Mouse (Mus musculus): ENCODE measurements at regions not wholly inside any gene's neighbourhood (a gene's known extent, or its start where the extent isn't known, plus 50 kb on each side); places are given as distances from the start of the nearest gene placed in this dataset.
"Not testable (repeated sequence)": the region's sequence is repeated elsewhere in the genome, so short reads cannot be mapped to it uniquely, and the experiment has no call there.

DNA sequence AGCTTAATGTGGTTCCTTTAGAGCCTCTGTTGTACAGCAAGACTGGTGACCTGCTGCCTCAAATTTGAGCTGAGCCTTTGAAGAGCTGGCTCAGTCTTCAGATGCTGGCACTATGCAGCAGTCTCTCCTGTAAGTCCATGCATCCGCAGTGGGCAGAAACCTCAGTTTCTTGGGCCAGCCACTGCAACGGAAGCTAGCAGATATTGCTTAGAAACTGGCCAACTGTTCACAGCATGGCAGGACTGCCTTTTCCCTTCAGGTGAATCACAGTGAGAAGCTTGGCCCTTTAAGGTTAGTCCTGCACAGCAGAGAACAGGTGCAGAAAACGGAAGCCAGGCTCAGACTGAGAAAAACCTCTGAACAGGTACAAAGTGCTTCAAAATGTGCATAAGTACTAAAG is 1976.8 kb upstream of the G6pd2 start:
- Histone ChIP-seq H3K4me2 (ENCODE audit: low read length) (no peak overlapping the region), H3K36me3 (ENCODE audit: control insufficient read depth, insufficient read depth, low read length) (no peaks in the 10 kb centered on the region), H3K9ac (replicated peaks; ENCODE audit: low read length) (no peak overlapping the region), H3K4me3 (replicated peaks; ENCODE audit: low read depth, low read length) (no peak overlapping the region), H3K4me1 (ENCODE audit: control insufficient read depth, insufficient read depth, low read length) (no peaks in the 10 kb centered on the region), H3K27me3 (ENCODE audit: control insufficient read depth, insufficient read depth, low read length) (no peaks in the 10 kb centered on the region), H3K27ac (replicated peaks; ENCODE audit: low read depth, low read length) (no peak overlapping the region), H3K9me3 (ENCODE audit: control insufficient read depth, low read length) (no peaks in the 10 kb centered on the region)
- ATAC-seq (ENCODE audit: low FRiP score, low TSS enrichment): no peak
- no peak for DNase-seq
- WGBS: 89% methylated on average over 3 of the region's 3 CpGs

DNA sequence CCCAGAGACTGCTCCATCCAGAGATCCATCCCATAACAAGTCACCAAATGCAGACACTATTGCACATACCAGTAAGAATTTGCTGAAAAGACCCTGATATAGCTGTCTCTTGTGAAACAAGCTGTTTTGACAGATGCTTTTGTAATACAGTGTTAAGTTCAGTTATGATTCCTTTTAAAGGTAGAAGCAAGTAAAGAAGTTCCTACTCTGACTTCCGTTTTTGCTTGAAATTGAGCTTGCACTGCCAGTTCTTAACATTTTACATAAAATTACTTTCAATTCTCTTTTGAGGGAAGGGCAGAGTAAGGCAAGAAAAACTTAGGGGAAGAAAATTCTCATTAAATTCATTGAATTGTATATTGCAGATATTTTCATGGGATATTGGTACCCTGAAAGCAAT is 1962.9 kb upstream of the G6pd2 start:
- no peaks in the 10 kb centered on the region for H3K36me3 ChIP-seq (ENCODE audit: control insufficient read depth, insufficient read depth, low read length)
- no peaks in the 10 kb centered on the region for H3K4me1 ChIP-seq (ENCODE audit: control insufficient read depth, insufficient read depth, low read length)
- H3K9ac ChIP-seq (replicated peaks; ENCODE audit: low read length): no peak overlapping the region
- no peak for ATAC-seq (ENCODE audit: low FRiP score, low TSS enrichment)
- no peak overlapping the region for H3K27ac ChIP-seq (replicated peaks; ENCODE audit: low read depth, low read length)
- H3K4me2 ChIP-seq (ENCODE audit: low read length): no peak overlapping the region
- H3K4me3 ChIP-seq (replicated peaks; ENCODE audit: low read depth, low read length): no peak overlapping the region
- WGBS: 73% methylated on average over 1 of the region's 1 CpGs
- H3K27me3 ChIP-seq (ENCODE audit: control insufficient read depth, insufficient read depth, low read length): no peaks in the 10 kb centered on the region
- DNase-seq: no peak
- H3K9me3 ChIP-seq (ENCODE audit: control insufficient read depth, low read length): no peaks in the 10 kb centered on the region

DNA sequence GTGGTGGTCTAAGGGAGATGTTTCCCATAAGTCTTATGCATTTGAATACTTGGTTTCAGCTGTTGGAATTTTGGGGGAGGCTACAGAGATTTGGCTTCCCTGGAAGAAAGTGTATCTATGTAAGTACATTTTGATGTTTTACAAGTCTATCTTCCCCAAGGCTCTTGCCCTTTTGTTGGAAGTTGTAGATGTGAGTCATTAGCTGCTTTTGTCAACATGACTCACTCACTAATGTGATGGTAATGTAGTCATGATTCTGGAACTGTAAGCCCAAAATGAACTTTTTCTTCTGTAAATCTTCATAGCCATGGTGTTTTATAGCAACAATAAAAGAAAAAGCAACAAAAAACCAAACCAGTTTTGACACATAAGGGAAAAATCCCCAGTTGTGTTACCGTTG is 1961.0 kb upstream of the G6pd2 start:
- ATAC-seq (ENCODE audit: low FRiP score, low TSS enrichment) (no peak), DNase-seq (no peak)
- H3K4me3 ChIP-seq (replicated peaks; ENCODE audit: low read depth, low read length): no peak overlapping the region
- no peaks in the 10 kb centered on the region for H3K4me1 ChIP-seq (ENCODE audit: control insufficient read depth, insufficient read depth, low read length)
- H3K9me3 ChIP-seq (ENCODE audit: control insufficient read depth, low read length): no peaks in the 10 kb centered on the region
- WGBS: 95% methylated on average over 1 of the region's 1 CpGs
- no peak overlapping the region for H3K4me2 ChIP-seq (ENCODE audit: low read length)
- no peaks in the 10 kb centered on the region for H3K36me3 ChIP-seq (ENCODE audit: control insufficient read depth, insufficient read depth, low read length)
- H3K27me3 ChIP-seq (ENCODE audit: control insufficient read depth, insufficient read depth, low read length): no peaks in the 10 kb centered on the region
- no peak overlapping the region for H3K9ac ChIP-seq (replicated peaks; ENCODE audit: low read length)
- no peak overlapping the region for H3K27ac ChIP-seq (replicated peaks; ENCODE audit: low read depth, low read length)

DNA sequence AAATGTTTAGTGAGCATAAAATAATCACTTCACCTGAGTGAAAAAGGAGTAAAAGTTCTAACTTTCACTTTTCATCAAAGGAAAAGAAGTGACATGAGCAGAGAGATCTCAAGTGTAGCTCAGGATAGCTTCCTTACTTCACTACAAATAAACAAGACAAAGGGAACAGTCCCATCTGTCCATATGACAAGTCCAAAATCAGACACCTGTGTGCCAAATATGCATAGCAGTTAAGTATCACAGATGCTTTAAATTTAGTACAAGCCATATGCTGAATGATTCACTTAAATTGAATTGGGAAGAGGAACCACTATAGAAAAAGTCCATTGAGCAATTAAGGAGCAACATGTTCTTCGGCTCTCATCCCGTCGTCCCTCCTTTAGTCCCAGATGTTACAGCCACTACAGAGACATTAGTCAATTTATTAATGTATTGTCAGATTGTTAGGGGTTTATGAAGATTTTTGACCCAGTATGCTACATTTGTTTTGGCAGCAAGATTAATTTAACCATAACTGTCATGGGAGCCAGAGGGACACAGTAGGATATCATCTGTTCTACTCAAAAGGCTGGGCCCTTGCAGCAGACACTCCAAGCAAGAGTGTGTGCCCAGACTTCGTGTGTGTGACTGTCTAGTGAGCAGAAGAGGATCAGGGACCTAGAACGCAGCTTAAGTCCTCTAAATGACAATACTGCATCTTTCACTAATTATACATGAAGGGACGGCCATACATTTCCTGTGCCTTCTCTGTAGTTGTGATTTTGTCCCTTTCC is 1914.5 kb upstream of the G6pd2 start:
- H3K4me3 ChIP-seq (replicated peaks; ENCODE audit: low read depth, low read length): no peak overlapping the region
- H3K9me3 ChIP-seq (ENCODE audit: control insufficient read depth, low read length): no peaks in the 10 kb centered on the region
- H3K27me3 ChIP-seq (ENCODE audit: control insufficient read depth, insufficient read depth, low read length): no peaks in the 10 kb centered on the region
- DNase-seq (no peak), ATAC-seq (ENCODE audit: low FRiP score, low TSS enrichment) (no peak)
- H3K4me1 ChIP-seq (ENCODE audit: control insufficient read depth, insufficient read depth, low read length): no peaks in the 10 kb centered on the region
- 88% methylated on average over 6 of the region's 6 CpGs for WGBS
- H3K4me2 ChIP-seq (ENCODE audit: low read length): no peak overlapping the region
- H3K9ac ChIP-seq (replicated peaks; ENCODE audit: low read length): no peak overlapping the region
- H3K27ac ChIP-seq (replicated peaks; ENCODE audit: low read depth, low read length): no peak overlapping the region
- no peaks in the 10 kb centered on the region for H3K36me3 ChIP-seq (ENCODE audit: control insufficient read depth, insufficient read depth, low read length)

- H3K9me3 ChIP-seq (ENCODE audit: control insufficient read depth, low read length): no peaks in the 10 kb centered on the region
- H3K9ac ChIP-seq (replicated peaks; ENCODE audit: low read length): no peak overlapping the region
- no peak for DNase-seq
- H3K27ac ChIP-seq (replicated peaks; ENCODE audit: low read depth, low read length): no peak overlapping the region
- no peak overlapping the region for H3K4me2 ChIP-seq (ENCODE audit: low read length)
- no peaks in the 10 kb centered on the region for H3K27me3 ChIP-seq (ENCODE audit: control insufficient read depth, insufficient read depth, low read length)
- no peaks in the 10 kb centered on the region for H3K36me3 ChIP-seq (ENCODE audit: control insufficient read depth, insufficient read depth, low read length)
- no peak for ATAC-seq (ENCODE audit: low FRiP score, low TSS enrichment)
- no peaks in the 10 kb centered on the region for H3K4me1 ChIP-seq (ENCODE audit: control insufficient read depth, insufficient read depth, low read length)
- 73% methylated on average over 4 of the region's 4 CpGs for WGBS
- H3K4me3 ChIP-seq (replicated peaks; ENCODE audit: low read depth, low read length): no peak overlapping the region
Observed at GRCm38 (mm10) chr5:59921910-59922309, 1886.7 kb upstream of the G6pd2 start.

GRCm38 (mm10) chr5:59940861-59941260 is 1867.8 kb upstream of the G6pd2 start:
- DNase-seq (no peak), ATAC-seq (ENCODE audit: low FRiP score, low TSS enrichment) (no peak)
- Histone ChIP-seq H3K4me2 (ENCODE audit: low read length) (no peak overlapping the region), H3K9me3 (ENCODE audit: control insufficient read depth, low read length) (no peaks in the 10 kb centered on the region), H3K9ac (replicated peaks; ENCODE audit: low read length) (no peak overlapping the region), H3K4me3 (replicated peaks; ENCODE audit: low read depth, low read length) (no peak overlapping the region), H3K27ac (replicated peaks; ENCODE audit: low read depth, low read length) (no peak overlapping the region), H3K27me3 (ENCODE audit: control insufficient read depth, insufficient read depth, low read length) (no peaks in the 10 kb centered on the region), H3K36me3 (ENCODE audit: control insufficient read depth, insufficient read depth, low read length) (no peaks in the 10 kb centered on the region), H3K4me1 (ENCODE audit: control insufficient read depth, insufficient read depth, low read length) (no peaks in the 10 kb centered on the region)
- WGBS: 87% methylated on average over 1 of the region's 1 CpGs

GRCm38 (mm10) chr5:59945761-59946160 is 1862.9 kb upstream of the G6pd2 start:
- ATAC-seq (ENCODE audit: low FRiP score, low TSS enrichment) (no peak), DNase-seq (peak; percentile 8)
- Histone ChIP-seq H3K4me1 (ENCODE audit: control insufficient read depth, insufficient read depth, low read length) (no peaks in the 10 kb centered on the region), H3K4me3 (replicated peaks; ENCODE audit: low read depth, low read length) (no peak overlapping the region), H3K4me2 (ENCODE audit: low read length) (no peak overlapping the region), H3K27me3 (ENCODE audit: control insufficient read depth, insufficient read depth, low read length) (no peaks in the 10 kb centered on the region), H3K36me3 (ENCODE audit: control insufficient read depth, insufficient read depth, low read length) (no peaks in the 10 kb centered on the region), H3K9ac (replicated peaks; ENCODE audit: low read length) (no peak overlapping the region), H3K27ac (replicated peaks; ENCODE audit: low read depth, low read length) (no peak overlapping the region), H3K9me3 (ENCODE audit: control insufficient read depth, low read length) (no peaks in the 10 kb centered on the region)

DNA sequence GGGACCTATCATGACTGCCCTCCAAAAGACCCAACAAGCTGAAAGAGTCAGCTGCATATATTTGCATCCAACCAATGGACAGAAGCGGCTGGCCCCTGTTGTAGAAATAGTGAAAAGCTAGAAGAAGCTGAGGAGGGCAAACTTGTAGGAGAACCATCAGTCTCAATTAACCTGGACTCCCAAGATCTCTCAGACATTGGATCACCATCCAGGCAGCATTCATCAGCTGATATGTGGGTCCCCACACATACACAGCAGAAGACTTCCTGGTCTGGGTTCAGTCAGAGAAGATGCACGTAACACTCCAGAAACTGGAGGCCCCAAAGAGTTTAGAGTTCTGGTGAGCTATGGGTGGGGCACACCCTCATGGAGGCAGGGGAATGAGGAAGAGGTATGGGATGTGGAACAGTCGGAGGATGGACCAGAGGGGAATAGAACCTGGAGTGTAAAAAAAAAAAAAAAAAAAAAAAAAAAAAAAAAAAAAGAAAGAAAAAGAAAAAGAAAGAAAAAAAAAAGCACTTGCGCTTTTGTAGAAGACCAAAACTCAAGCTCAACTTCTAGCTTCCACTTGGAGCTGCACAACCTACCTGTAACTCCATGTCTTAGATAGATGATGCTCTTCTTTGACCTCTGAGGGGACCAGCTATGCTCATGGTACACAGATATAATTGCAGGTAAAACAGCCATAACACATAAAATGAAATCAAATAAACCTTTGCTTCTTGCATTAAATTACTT is 1860.6 kb upstream of the G6pd2 start:
- no peak overlapping the region for H3K9ac ChIP-seq (replicated peaks; ENCODE audit: low read length)
- H3K4me1 ChIP-seq (ENCODE audit: control insufficient read depth, insufficient read depth, low read length): no peaks in the 10 kb centered on the region
- H3K4me2 ChIP-seq (ENCODE audit: low read length): no peak overlapping the region
- WGBS: 97% methylated on average over 4 of the region's 4 CpGs
- H3K4me3 ChIP-seq (replicated peaks; ENCODE audit: low read depth, low read length): no peak overlapping the region
- H3K36me3 ChIP-seq (ENCODE audit: control insufficient read depth, insufficient read depth, low read length): no peaks in the 10 kb centered on the region
- no peaks in the 10 kb centered on the region for H3K27me3 ChIP-seq (ENCODE audit: control insufficient read depth, insufficient read depth, low read length)
- H3K27ac ChIP-seq (replicated peaks; ENCODE audit: low read depth, low read length): no peak overlapping the region
- no peaks in the 10 kb centered on the region for H3K9me3 ChIP-seq (ENCODE audit: control insufficient read depth, low read length)
- ATAC-seq (ENCODE audit: low FRiP score, low TSS enrichment): no peak
- DNase-seq: no peak

- not testable (repeated sequence) for DNase-seq; H3K9ac ChIP-seq (replicated peaks; ENCODE audit: low read length); H3K36me3 ChIP-seq (ENCODE audit: control insufficient read depth, insufficient read depth, low read length); H3K9me3 ChIP-seq (ENCODE audit: control insufficient read depth, low read length); H3K4me3 ChIP-seq (replicated peaks; ENCODE audit: low read depth, low read length); H3K4me1 ChIP-seq (ENCODE audit: control insufficient read depth, insufficient read depth, low read length); H3K4me2 ChIP-seq (ENCODE audit: low read length); H3K27me3 ChIP-seq (ENCODE audit: control insufficient read depth, insufficient read depth, low read length); ATAC-seq (ENCODE audit: low FRiP score, low TSS enrichment); H3K27ac ChIP-seq (replicated peaks; ENCODE audit: low read depth, low read length)
- 90% methylated on average over 2 of the region's 7 CpGs for WGBS
Observed at GRCm38 (mm10) chr5:59956240-59956639, 1852.4 kb upstream of the G6pd2 start.

Data from midbrain, embryonic 14.5 days (tissue).